Mouse (Mus musculus): ENCODE data around the gene Mrc2.

DNA sequence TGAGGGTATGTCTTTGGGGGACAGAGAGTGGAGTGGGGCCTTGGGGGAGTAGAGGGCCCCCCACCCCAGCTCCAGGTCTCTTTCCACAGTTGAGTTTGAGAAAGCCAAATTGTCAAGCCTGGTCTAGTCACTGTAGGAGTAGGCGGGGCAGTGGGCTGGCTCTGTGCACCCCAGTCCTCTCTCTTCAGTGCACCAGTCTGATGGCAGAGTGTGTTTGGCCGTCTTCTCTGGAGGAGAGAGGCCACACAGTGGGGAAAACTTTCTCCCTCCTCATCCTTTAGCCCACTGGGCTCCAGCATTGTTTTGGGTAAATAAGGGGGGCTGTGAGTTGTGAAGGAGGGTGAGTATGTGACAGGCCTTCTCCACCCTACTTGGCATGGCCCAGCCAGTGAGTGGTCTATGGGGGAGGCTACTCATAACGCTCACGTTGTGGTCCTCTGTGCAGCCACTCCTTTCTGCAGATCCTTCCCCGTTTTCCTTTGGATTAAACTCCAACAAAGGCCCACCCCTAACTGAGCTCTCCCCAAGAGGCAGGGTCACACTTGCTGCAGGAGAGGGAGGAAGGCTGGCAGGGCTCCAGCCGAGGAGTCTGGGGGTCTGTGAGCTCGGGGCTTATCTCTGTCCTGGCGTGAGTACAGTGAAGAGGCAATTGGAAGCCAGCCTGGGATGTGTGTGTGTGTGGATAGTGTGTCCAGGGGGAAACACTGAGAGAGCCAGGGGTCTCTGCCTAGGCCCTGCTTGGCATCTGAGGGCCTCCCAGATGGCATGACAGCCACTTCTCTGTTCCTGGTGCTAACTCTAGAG lies 41.6 kb downstream of the Mrc2 start:
- TF ChIP-seq EP300 (IDR thresholded peaks at IDR 0.05; ENCODE audit: low read depth) (no peak), CTCF (IDR thresholded peaks at IDR 0.05; ENCODE audit: low read depth) (no peak)
